Mouse (Mus musculus) neural tube, embryonic 11.5 days (tissue): ENCODE data around the gene Gm7694. TPM values are rescaled to one million over a fixed set of nuclear protein-coding genes. Genes with fewer than 3 reads are reported as not detected.

Experiments used
- ATAC-seq: fragments of 200-750 bp; cut with Nextera tagmentation; 2 replicates; pipeline ENCODE4 v1.8.0; 2017; ENCODE audit warnings: moderate number of reproducible peaks, mild to moderate bottlenecking, moderate TSS enrichment, moderate library complexity; ENCODE audit not compliant: insufficient read depth, low FRiP score, low TSS enrichment
- DNase-seq: peaks from one replicate; pipeline ENCODE4 v3.0.0-alpha.2; 2015; ENCODE audit warnings: low spot score
- H3K27ac ChIP-seq: fragments of 300-500 bp; sonication (generic); 2 replicates; pipeline ENCODE4 v1.5.1; 2014; ENCODE audit warnings: low read depth, mild to moderate bottlenecking, low read length
- H3K27me3 ChIP-seq: fragments of 300-500 bp; sonication (generic); 2 replicates; pipeline ENCODE4 v1.6.1; 2014; ENCODE audit warnings: mild to moderate bottlenecking, low read length, mixed read lengths; ENCODE audit not compliant: control insufficient read depth, insufficient read depth
- H3K36me3 ChIP-seq: fragments of 300-500 bp; sonication (generic); 2 replicates; pipeline ENCODE4 v1.6.1; 2014; ENCODE audit warnings: mild to moderate bottlenecking, low read length, moderate library complexity, mixed read lengths; ENCODE audit not compliant: control insufficient read depth, insufficient read depth
- H3K4me1 ChIP-seq: fragments of 300-500 bp; sonication (generic); 2 replicates; pipeline ENCODE4 v1.6.1; 2014; ENCODE audit warnings: low read length, mixed read lengths; ENCODE audit not compliant: control insufficient read depth, insufficient read depth
- H3K4me2 ChIP-seq: fragments of 300-500 bp; sonication (generic); 2 replicates; pipeline ENCODE4 v1.6.1; 2014; ENCODE audit warnings: low read depth, mild to moderate bottlenecking, moderate library complexity
- H3K4me3 ChIP-seq: fragments of 300-500 bp; sonication (generic); 2 replicates; pipeline ENCODE4 v1.5.1; 2014; ENCODE audit warnings: low read depth, low read length
- H3K9ac ChIP-seq: fragments of 300-500 bp; sonication (generic); 2 replicates; pipeline ENCODE4 v1.6.1; 2014; ENCODE audit warnings: mild to moderate bottlenecking, low read length
- H3K9me3 ChIP-seq: fragments of 300-500 bp; sonication (generic); 2 replicates; pipeline ENCODE4 v1.6.1; 2016; ENCODE audit warnings: low read length; ENCODE audit not compliant: control insufficient read depth
- WGBS: fragments of 180-500 bp; shearing (Covaris S2); extraction: QIAGEN DNeasy Blood & Tissue Kit; methylation state at CpG from one replicate; pipeline ENCODE4 v1.1.7; 2014; 5-methylcytosine and 5-hydroxymethylcytosine counted together
- polyA plus RNA-seq: library from polyadenylated mRNA; unstranded; fragments of >200 nt; fragmentation: Nextera tagmentation; extraction: Ambion mirVana; gene quantifications from 2 replicates; pipeline ENCODE4 v1.2.1, GENCODE M21; 2014

The Gm7694 gene
- polyA plus RNA-seq, 1 experiment from 2014 or later = 2.7 TPM

DNA sequence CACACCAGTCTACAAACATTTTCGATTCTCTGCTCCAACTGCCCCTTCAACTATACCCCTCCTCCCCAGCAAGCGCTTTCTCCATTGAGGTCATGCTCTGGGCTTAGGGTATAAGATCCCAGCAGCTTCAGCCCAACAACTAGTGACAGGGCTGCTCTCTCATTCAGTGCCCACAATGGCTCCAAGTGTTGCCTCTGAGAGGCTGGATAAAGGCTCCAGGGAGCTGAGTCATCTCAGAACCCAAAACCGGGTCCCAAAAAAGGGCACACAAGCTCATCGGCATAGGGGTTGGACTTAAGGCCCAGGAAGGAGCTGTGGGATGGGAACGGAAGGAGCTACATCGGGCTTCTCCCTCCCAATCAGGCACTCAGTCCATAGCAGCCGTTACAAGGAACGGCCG lies 4.4 kb downstream of the Gm7694 start:
- no peak overlapping the region for H3K9ac ChIP-seq
- no peak for ATAC-seq
- no peak overlapping the region for H3K4me2 ChIP-seq
- 96% methylated on average over 9 of the region's 9 CpGs for WGBS
- no peaks in the 10 kb centered on the region for H3K4me1 ChIP-seq
- no peaks in the 10 kb centered on the region; the same call in 1 of the 2 replicates for H3K36me3 ChIP-seq
- no peak overlapping the region for H3K27ac ChIP-seq
- no peak overlapping the region for H3K4me3 ChIP-seq
- DNase-seq = no peak
- no peaks in the 10 kb centered on the region for H3K27me3 ChIP-seq
- H3K9me3 ChIP-seq = no peaks in the 10 kb centered on the region

DNA sequence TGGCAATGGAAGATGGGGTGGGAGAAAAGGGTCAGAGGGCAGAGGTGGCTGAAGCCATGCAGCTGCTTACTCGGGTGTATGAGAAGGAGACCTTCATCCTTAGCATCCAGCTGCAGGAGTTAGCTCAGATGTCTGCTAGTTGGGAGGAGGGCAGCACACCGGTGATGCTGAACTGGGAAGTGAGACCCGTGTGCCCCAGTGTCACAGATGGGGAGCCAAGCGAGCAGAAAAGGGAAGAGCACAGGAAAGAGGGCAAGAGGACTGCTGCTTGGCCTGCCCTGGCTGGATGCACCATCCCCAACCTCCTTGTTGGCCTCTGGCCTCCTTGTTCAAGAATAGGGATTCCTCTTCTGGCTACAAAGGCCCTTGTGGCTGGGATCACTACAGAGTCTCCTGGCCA lies 6.6 kb downstream of the Gm7694 start:
- no peak overlapping the region for H3K4me3 ChIP-seq
- H3K9ac ChIP-seq = no peak overlapping the region
- no peaks in the 10 kb centered on the region; the same call in 1 of the 2 replicates for H3K36me3 ChIP-seq
- no peak overlapping the region for H3K27ac ChIP-seq
- H3K27me3 ChIP-seq = no peaks in the 10 kb centered on the region
- H3K9me3 ChIP-seq = no peaks in the 10 kb centered on the region
- DNase-seq (no peak), ATAC-seq (no peak)
- no peaks in the 10 kb centered on the region for H3K4me1 ChIP-seq
- 89% methylated on average over 4 of the region's 4 CpGs for WGBS
- no peak overlapping the region for H3K4me2 ChIP-seq

DNA sequence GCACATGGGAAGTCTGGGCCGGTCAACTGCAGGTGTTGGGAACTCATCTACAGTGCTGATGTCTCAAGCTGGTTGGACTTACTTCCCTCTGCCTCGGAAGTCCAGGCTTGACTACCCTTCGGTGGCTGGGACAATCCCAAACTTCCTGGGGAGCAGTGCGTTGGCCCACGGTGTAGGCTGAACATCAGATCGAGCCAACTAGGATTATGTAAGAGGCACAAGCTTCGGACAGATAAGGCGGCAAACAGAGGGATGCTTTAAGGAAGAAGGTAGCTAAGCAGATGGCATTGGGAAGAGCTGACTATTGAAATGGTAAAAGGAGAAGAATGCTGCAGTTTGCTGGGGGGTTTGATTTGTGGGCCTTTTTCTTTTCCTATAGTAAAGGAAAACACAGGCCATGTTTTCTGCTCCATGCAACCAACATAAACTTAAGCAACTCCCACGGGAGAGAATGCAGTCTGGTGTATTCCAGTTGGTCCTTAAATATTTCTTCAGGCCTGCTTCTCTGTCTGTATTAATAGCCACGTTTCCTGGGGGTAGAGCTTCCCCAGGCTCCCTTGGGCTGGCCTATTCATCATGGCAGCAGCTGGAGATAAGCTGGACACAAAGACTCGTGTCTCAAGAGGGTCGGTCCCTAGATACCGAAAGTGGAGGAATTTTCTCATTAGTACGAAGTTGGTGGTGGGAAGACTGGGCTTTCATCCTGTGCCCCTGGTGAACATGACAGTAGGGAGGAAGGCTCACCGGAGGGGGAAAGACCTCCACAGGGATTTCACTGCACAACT lies 11.2 kb downstream of the Gm7694 start:
- no peaks in the 10 kb centered on the region for H3K27me3 ChIP-seq
- 77% methylated on average over 15 of the region's 15 CpGs for WGBS
- ATAC-seq (no peak), DNase-seq (no peak)
- H3K9me3 ChIP-seq = no peaks in the 10 kb centered on the region
- H3K4me2 ChIP-seq = no peak overlapping the region
- no peak overlapping the region for H3K27ac ChIP-seq
- H3K36me3 ChIP-seq = no peaks in the 10 kb centered on the region
- H3K4me3 ChIP-seq = no peak overlapping the region
- H3K4me1 ChIP-seq = no peaks in the 10 kb centered on the region
- H3K9ac ChIP-seq = no peak overlapping the region

DNA sequence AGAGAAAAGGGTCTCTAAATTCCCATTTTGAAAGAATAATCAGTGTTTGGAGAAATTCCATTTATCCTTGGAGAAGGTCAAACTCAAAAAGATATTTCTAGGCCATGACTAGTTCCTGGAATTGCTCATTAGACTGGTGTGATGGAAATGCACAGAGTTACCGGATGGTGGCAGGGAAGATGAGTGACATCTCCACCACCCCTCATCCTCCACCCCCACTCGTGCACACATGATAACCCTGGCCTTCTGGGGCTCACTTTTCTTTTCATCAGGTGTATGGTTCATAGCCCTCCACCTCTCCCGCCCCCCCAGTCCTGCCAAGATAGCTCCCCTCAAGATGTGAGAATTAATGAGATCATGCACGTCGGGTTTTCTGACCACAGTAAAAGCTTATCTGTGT lies 12.9 kb downstream of the Gm7694 start:
- no peaks in the 10 kb centered on the region for H3K27me3 ChIP-seq
- no peaks in the 10 kb centered on the region for H3K9me3 ChIP-seq
- H3K4me3 ChIP-seq = no peak overlapping the region
- no peaks in the 10 kb centered on the region for H3K4me1 ChIP-seq
- 86% methylated on average over 5 of the region's 5 CpGs for WGBS
- no peak overlapping the region for H3K4me2 ChIP-seq
- DNase-seq = no peak
- H3K9ac ChIP-seq = no peak overlapping the region
- ATAC-seq = no peak
- no peak overlapping the region for H3K27ac ChIP-seq
- no peaks in the 10 kb centered on the region for H3K36me3 ChIP-seq

DNA sequence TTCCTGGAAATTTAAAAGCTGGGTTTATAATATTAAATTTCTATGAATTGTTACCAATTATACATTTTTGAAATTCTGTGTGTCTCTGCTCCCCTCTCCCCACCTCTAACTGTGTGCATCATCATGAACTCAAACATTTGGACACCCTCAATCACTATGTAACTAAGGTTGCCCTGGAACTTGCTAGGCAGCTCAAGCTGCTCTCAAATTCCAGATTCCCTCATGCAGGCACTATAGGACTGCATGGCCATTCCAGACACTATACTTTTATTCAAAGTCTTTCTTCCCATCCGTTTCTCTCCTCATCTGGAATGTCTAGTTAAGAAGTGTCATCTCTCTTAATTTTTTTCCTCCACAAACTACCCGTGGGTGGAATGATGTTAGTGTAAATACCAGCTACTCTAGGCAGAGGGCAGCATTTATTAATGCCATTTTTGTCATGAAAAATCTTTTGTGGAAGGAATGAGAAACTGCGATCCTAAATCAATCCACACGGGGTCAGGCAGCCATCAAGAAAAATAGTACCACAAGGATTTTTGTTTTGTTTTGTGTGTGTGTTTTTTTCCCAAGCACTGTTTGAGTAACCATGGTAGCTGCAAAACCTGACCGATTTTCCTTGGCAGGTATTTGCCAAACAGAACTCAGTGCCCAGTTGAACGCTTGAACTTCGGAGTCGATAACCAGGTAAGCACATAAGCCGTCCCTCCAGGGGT lies 13.7 kb downstream of the Gm7694 start:
- H3K27ac ChIP-seq = no peak overlapping the region
- no peaks in the 10 kb centered on the region for H3K9me3 ChIP-seq
- ATAC-seq = no peak; the same call in 1 of the 2 replicates
- H3K4me1 ChIP-seq = no peaks in the 10 kb centered on the region
- no peak overlapping the region for H3K9ac ChIP-seq
- WGBS = 47% methylated on average over 9 of the region's 9 CpGs
- H3K4me3 ChIP-seq = no peak overlapping the region
- H3K4me2 ChIP-seq = no peak overlapping the region
- H3K36me3 ChIP-seq = no peaks in the 10 kb centered on the region
- no peaks in the 10 kb centered on the region for H3K27me3 ChIP-seq
- DNase-seq = peak; percentile 58

DNA sequence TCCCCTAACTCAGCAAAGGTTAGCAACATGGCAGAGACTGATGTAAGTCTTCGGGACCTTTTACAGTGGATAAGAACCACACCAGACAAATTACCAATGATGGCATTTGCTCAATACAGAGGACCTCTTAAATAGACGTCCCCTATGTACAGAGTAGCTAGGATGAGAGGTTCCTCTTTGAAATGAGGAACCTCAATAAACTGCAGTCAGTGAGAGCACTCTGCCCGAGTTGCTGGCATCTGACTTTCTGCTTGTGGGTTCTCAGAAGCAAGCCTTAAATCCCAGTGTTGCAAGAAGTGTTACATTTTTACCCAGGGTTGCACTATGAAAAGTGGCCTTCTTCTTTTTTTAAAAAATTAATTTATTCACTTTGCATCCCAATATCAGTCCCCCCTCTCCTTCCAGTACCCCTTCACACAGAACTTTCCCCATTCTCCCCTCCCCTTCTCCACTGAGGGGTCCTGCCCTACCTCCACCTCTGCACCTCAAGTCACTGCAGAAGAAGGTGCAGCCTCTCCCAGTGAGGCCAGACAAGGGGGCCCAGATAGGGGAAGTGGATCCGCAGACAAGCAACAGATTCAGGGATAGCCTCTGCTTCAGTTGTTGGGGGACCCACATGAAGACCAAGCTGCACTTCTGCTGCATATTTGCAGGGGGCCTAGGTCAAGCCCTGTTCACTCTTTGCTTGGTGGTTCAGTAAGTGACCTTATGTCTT lies 23.6 kb downstream of the Gm7694 start:
- Histone ChIP-seq H3K4me2 (no peak overlapping the region), H3K27me3 (no peaks in the 10 kb centered on the region), H3K9ac (no peak overlapping the region), H3K27ac (no peak overlapping the region), H3K9me3 (no peaks in the 10 kb centered on the region), H3K36me3 (no peaks in the 10 kb centered on the region), H3K4me1 (no peaks in the 10 kb centered on the region), H3K4me3 (no peak overlapping the region)
- WGBS = 76% methylated on average over 4 of the region's 4 CpGs
- ATAC-seq (no peak), DNase-seq (no peak)

DNA sequence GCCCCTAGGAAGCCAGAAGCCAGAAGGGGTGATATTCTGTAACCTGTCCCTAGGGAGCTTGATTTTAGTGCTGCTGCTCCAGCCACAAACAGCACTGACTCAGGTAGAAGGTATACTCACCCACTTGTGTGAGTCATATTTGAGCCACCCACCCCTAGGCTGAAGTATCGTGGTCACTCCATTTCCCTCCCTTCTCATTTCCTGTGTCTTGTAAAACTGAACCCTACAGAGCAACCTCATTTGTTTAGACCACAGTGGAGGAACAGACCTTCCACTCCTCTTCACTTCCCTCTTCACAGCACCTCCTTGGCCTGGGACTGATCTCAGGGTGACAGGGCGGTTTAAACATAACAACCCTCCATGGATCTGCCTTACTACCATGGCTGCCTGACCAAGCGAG lies 29.1 kb downstream of the Gm7694 start, which contains the start of gene Sh2d1b1:
Gene Sh2d1b1, plus strand, starts transcription at position 305 of the 400 bp plus-strand sequence.
- Histone ChIP-seq H3K9ac (no peak within 1 kb of the TSS), H3K9me3 (no peaks in the 10 kb centered on the region), H3K27me3 (no peaks in the 10 kb centered on the region), H3K4me2 (no peak within 1 kb of the TSS), H3K27ac (no peak within 1 kb of the TSS), H3K4me1 (no peaks in the 10 kb centered on the region), H3K4me3 (no peak within 1 kb of the TSS), H3K36me3 (no peaks in the 10 kb centered on the region)
- no peak for ATAC-seq
- DNase-seq = no peak
- 87% methylated on average over 2 of the region's 3 CpGs for WGBS

DNA sequence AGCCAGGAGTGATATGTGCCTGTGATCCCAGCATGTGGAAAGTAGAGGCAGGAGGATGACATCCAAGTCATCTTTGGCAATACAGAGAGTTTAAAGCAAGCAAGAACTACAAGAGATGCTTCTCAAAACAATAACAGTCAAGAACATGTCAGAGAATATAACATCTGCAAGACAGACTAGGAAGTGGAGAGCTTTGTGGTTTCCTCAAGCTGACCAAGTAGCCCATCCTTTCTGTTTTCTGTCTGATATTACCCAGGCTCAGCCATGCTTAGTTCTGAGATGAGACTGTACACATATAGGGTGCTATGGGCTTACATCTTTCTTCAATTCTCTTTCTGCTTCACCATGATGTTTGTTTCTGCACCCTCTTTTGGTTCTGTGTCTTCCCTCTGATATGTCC lies 32.9 kb downstream of the Gm7694 start:
- no peak overlapping the region for H3K4me3 ChIP-seq
- H3K27me3 ChIP-seq = no peaks in the 10 kb centered on the region
- DNase-seq (no peak), ATAC-seq (no peak)
- H3K4me2 ChIP-seq = no peak overlapping the region
- H3K4me1 ChIP-seq = no peaks in the 10 kb centered on the region
- H3K9me3 ChIP-seq = no peaks in the 10 kb centered on the region
- no peak overlapping the region for H3K27ac ChIP-seq
- no peaks in the 10 kb centered on the region for H3K36me3 ChIP-seq
- no peak overlapping the region for H3K9ac ChIP-seq
